Mouse (Mus musculus): ENCODE results near the gene Dtx3.
A peak's percentile ranks its signal among the peaks of the same experiment; 100 is the strongest.

GRCm38 (mm10) chr10:127170837-127171272 is 24.7 kb downstream of the Dtx3 start:
- TF ChIP-seq POLR2A (IDR thresholded peaks at IDR 0.05; ENCODE audit: low read depth, low read length) (no peak), CTCF (IDR thresholded peaks at IDR 0.05; ENCODE audit: extremely low read depth, insufficient read depth, insufficient read length, insufficient replicate concordance) (peak; percentile 91)

Measured in spleen, adult 2 months (tissue).